Mouse (Mus musculus): Measurements from ENCODE around the gene Ppp3ca.

GRCm38 (mm10) chr3:136821993-136822392, 152.1 kb downstream of the Ppp3ca start:
- TF ChIP-seq CTCF (conservative IDR thresholded peaks at IDR 0.05; ENCODE audit: low read length) (no peak), POU5F1 (IDR thresholded peaks at IDR 0.05; ENCODE audit: borderline replicate concordance, low read length) (no peak), NANOG (IDR thresholded peaks at IDR 0.05; ENCODE audit: borderline replicate concordance, low read length) (no peak)
